Mouse (Mus musculus) common myeloid progenitor, adult 5-6 weeks (primary cell): ENCODE measurements around the gene Tpst2. TPM values are rescaled to one million over a fixed set of nuclear protein-coding genes. Genes with fewer than 3 reads are reported as not detected.
A peak's percentile ranks its signal among the peaks of the same experiment; 100 is the strongest.
"Not testable (repeated sequence)": the region's sequence is repeated elsewhere in the genome, so short reads cannot be mapped to it uniquely, and the experiment has no call there.

Experiments used
- ATAC-seq: replicated peaks from 2 replicates; pipeline ENCODE4 v1.8.0; 2016; ENCODE audit warnings: low read depth, mild to moderate bottlenecking, moderate TSS enrichment, inconsistent platforms; ENCODE audit not compliant: poor library complexity, severe bottlenecking
- total RNA-seq: library from RNA; stranded (forward); fragments of 200-1000, 187-1606 nt; gene quantifications from 2 replicates; pipeline ENCODE4 v1.2.3, GENCODE M21; 2017

The Tpst2 gene
- total RNA-seq, 1 experiment from 2014 or later, result 32.0 TPM

DNA sequence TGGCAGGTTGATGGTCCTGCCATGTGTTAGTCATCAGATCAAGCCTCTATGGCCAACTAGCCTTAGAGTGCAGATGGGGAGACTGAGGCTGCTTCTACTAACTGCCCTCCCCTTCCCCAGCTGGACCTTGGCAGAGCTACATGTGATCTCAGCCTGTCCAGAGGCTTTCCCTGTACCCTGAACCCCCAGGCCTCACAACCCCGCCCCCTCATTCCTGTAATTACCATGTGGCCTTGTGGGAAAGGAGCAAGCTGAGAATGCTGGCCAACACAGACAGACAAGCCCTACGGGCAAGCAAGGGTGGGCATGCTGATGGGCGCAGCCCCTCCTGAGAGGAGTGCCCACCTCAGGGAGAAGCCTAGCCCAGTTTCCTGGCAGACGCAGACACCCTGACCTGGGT lies 18.2 kb downstream of the Tpst2 start:
- ATAC-seq, result no peak

DNA sequence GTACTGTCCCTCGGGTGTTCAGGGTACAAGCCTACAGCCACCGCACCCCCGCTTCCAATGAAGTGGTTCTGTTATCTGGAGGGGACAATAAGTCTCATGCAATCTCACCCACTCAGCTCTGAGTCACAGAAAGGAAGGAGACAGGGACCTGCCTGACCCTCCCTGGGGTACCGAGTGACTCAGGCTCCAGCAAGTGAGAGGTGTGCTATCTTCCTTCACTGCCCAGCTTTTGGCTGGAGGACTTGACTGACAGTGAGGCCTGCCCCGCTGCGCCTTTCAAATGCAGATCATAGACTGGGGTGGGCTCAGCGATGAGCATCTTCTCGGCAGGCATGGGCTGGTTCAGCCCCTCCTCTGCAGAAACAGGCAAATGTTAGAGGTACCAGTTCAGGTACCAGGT lies 18.7 kb downstream of the Tpst2 start:
- ATAC-seq, result no peak

DNA sequence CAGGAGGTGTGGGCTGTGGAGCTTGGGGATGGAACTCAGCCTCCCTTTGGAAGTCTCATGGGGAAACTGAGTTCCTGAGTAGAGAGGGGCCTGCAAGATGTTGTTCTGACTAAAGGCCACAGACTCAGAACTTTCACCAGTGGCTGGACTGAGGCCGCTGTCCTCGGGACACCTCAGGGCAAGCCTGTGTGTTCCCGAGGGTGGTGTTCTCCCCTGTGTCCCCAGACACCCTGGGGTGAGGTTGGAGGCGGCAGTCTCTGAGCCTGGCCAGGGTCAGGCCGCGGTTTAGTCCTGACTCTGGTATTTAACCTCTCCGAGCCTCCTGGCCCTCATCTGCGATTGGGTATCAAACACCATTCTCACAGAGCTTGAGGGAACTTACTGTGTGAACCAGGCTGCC lies 19.1 kb downstream of the Tpst2 start:
- ATAC-seq, result no peak

DNA sequence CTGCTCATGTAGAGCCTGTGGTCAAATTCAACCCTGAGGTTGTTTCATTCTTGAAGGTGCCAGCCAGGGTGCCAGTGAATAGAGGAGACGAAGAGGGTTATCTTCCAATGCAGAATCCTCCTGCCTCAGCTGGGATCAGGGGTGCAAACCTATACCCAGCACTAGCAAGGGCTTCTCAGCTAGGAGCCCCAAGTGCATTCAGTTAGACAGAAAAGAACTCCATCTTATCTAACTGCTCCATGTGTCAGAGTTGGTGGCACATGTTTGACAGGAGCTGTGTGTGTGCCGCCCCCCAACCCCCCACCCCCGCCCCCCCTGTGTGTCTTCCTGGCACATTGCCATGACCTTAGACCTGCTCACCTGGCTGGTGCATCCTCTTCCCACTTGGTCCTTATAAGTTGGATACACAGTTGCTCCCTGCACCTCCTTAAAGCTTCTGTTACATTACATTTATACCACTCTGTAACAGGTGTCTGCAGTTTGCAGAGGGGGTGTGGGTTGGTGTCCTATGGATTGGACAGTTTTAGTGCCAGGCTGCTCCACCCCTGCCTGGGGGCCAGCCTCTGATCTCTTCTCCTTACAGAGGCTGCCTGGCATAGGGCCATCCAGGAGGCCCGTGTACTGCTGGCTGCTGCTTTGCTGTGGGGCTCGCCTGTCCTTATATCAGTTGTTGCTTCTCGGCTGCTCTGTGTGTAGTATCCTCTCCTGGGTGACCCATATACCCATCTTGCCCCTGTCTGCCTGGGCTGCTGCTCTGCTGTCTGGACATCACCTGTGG lies 20.1 kb downstream of the Tpst2 start:
- ATAC-seq, result peak; percentile 26

DNA sequence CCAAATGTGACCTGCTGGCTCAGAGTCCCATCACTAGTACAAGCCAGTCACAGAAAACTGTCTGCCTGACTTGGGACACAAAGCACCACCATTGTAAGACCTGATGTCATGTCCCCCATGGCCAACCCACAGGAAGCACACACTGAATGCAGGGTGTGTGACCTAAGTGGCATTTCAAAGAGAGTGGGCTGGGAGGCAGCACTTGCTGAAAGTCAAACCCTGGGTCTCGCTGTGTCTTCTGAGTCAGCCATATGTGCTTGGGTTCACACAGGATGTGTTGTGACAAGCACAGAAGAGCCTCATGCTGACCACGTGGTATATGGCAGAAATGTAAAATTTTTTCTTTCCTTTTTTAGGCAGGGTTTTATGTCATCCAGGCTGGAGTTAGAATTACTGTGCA lies 20.8 kb downstream of the Tpst2 start:
- ATAC-seq, result no peak

DNA sequence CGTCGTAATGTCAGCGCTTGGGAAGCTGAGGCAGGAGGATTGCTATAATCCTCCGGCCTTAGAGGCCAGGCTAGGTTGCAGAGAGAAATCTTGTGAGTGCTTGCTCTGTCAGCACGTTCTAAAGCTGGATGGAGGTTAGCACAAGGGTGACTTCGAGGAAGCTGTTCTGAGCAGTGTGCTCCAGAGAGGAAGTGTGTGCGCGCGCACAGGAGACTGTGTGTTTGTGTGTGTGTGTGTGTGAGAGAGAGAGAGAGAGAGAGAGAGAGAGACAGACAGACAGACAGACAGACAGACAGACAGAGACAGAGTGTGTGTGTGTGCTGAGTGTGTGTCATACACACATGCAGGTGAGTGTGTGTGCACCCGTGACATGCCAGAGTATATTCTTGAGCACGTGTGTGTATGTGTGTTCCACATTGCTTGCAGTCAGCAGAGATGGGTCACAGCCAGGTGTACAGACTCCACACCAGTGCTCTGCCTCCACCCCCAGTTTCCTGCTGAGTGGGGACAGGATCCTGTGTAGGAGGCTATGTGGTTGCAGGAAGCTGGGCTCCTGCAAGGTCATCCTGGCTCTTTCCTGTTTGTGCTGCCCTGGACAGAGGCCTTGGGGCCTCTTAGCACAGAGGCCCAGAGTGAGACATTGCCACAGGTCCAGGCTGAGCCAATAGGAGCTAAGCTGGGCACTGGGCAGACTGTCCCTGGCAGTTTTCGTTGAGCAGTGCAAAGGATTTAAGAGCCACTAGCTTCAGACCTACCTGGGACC lies 21.9 kb downstream of the Tpst2 start:
- peak; percentile 12; the same call in 1 of the 2 replicates for ATAC-seq

DNA sequence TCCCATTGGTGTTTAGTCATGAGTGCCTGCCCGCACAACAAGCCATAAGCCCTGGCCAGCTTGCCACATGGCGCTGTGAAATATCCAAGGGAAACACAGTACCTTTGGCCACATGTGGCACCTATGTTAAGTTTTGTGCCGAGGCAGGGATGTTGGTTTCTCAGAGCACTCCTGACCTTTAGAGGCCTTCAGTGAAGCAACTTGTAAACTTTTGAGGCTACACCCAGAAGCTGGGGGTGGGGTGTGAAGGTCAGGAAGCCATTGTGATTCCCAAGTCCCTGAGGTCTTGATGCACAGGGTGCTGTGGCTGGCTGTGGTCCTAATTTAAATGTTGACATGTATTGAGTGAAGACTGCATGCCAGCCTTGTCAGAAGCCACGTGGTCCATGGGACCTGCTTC lies 22.9 kb downstream of the Tpst2 start:
- ATAC-seq, result no peak

DNA sequence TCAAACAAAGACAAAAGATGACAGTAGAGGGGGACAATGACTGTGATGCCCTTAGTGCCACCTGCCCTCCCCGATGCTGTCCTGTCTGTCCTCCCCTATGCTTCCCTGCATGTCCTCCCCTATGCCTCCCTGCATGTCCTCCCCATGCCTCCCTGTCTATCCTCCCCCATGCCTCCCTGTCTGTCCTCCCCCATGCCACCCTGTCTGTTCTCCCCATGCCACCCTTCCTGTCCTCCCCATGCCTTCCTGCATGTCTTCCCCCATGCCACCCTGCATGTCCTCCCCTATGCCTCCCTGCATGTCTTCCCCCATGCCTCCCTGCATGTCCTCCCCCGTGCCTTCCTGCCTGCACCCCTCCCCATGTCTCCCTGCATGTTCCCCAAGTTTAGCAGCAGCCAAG lies 23.6 kb downstream of the Tpst2 start:
- no peak for ATAC-seq

DNA sequence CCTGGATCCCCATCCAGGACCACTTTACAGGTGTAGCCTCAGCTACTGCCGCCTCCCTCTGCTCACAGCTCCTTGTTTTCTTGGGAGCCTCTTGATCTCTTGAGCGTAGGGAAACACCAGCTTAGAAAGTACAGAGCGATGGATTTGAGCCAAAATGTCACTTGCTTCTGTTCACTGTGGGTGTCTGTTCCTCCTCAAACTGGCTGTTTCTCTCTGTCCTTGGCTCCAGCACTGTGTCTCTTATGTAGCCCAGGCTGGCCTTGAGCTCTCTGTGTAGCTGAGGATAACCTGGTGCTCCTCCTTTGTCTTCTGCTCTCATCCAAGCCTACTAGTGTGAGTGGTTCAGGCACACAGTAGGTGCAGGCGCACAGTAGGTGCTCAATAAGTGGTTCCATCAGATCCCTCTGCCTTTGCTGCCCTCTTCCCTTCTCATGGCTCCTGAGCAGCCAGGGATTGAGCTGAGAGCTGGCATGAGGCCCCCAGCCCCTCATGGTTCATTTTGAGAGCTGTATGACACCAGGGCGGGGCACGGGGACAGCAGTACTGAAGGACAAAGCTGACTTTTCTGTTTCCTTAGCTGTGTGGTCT lies 24.3 kb downstream of the Tpst2 start:
- no peak for ATAC-seq

DNA sequence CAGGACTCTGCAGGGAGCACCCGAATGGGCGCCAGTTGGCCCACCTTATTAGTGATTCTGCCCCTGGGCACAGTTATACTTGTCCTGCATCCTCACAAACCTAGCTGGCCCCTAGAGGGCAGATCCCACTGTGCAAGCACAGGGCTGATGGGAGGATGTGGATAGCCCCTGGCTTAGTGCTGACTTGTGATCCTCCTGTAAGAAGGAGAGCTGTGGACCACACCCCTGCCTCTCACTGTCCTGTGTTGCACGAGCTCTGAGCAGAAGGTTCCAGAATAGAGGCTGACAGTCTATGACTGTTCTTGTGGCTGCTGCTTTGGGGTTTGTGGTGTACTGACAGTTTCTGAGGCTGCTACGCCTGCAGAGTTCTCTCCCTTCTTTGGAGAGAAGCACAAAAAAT lies 25.2 kb downstream of the Tpst2 start:
- peak; percentile 27; the same call in 1 of the 2 replicates for ATAC-seq

DNA sequence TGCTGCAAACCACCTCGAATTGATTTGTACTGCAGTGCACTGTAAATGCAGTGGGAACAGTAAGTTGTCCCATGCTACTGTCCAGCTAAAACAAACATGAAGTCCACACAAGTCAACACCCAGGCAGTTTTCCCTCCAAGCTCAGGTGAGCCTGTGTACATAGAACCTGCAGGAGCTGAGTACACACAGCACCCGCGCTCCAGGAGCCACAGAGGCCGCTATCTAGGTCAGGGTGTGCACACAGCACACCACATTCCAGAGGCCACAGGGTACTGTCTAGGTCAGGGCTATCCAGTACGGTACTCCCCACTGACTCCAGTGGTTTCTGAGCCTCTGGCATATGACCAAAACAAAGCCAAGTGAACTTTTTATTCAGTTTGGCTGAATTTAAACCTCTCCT lies 25.8 kb downstream of the Tpst2 start:
- ATAC-seq, result no peak

DNA sequence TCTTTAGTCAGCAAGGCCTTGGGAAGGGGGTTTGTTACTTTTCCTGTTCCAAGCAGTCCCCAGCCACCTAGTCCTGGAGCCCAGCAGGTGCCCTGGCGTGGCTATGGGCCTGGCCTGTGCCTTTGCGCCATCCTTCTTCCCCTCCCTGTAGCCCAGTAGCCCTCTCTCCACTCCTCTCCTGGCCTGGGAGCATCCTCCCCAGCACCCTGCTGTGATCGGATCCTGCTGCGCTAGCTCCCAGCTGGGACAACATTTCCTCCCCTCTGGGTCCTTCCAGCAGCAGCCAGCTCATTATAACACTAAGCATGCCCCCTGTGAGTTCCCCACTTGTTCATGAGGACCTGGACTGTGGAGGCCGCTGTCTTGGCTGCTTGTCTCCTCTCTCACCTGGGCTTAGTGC lies 29.4 kb downstream of the Tpst2 start:
- no peak for ATAC-seq

DNA sequence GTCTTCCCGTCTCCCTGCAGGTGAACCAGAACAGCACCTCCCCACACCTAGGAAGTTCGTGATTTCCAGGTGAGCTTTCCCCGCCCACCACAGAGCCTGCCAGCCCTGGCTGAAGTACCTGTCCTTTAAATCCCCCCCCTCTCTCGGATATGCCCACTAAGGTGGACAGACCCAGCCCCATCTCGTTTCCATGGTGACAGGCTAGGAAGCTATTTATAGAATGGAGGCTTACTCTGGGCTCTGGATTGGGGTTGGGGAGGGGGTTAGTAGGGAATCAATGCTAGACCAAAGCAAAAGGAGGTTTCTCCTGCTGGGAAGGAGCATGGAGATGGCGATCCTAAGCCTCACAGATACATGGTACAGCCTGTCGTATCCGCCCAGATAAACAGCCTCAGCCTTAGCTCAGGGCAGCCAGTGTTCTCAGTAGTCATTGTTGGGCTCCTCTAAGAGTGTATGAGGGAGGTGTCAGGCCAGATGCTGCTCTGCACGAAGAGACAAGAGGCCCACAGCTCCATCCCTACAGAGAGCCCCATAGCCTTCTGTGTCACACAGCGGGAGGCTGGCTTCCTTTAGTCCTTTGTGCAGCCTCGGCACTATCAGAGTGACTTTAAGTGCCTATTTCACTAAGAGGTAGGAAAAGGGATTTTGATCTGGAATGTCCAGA lies 36.9 kb downstream of the Tpst2 start:
- ATAC-seq, result no peak

DNA sequence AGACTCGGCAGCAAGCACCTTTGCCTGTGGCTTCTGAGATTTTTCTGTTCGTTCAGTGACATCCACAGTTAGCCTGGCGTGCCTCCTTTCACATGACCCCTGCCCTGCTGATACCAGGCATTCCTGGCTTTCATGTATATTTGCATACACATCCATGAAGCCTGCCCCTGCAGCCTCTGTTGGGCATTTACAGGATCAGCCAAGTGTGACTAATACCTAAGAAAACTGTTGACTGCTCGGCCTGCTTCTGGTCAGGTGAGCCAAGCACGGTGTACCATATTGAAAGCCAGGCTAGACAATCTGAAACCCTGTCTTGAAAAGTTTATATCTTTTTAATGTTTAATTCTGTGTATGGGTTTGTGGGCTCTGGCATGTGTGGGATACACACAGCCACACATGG lies 40.0 kb downstream of the Tpst2 start:
- no peak for ATAC-seq

DNA sequence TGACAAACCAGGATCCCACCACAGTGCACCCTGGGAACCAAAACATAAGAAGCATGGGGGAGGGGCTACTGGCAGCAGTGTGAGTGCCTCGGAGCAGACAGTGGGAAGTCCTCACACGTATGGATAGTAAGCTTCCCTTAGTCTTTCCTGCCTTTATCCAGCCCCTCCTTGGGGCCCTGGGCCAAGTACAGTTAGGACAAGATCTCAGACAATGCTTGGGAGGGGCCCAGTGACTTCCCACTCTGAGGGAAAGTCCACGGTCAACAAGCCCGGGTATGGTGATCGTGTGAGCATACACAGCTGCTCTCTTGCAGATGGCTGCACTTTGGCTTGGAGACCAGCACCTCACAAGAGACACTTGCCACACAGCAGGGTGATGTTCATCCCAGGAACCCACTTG lies 40.8 kb downstream of the Tpst2 start:
- 0 out of 2 replicates have a peak, but pooled peaks have one; percentile 9 for ATAC-seq

DNA sequence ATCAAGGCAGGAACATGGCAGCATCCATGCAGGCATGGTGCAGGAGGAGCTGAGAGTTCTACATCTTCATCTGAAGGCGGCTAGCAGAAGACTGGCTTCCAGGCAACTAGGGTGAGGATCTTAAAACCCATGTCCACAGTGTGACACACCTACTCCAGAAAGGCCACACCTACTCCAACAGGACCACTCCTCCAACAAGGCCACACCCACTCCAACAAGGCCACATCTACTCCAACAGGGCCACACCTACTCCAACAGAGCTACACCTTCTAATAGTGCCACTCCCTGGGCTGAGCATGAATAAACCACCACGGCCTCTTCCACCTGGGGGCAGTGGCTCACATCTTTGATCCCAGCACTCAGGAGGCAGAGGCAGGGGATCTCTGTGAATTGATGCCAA lies 42.9 kb downstream of the Tpst2 start:
- ATAC-seq, result not testable (repeated sequence)

DNA sequence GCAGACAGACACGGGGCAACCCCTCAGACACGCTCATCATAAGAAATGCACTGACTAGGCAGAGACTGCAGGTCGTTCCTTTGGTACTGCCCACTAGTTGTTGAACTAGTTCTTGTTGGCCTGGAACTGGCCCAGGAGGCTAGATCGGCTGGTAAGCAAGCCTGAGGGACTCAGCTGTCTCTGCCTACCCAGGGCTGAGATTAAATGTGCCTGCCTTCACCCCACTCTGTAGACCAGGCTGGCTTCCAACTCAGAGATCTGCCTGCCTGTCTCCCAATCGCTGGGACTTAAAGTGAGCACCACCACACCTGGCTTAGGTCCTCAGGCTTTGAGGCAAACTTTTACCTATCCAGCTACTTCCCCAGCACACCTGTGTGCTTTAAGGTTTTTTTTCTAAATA lies 43.9 kb downstream of the Tpst2 start:
- ATAC-seq, result no peak

DNA sequence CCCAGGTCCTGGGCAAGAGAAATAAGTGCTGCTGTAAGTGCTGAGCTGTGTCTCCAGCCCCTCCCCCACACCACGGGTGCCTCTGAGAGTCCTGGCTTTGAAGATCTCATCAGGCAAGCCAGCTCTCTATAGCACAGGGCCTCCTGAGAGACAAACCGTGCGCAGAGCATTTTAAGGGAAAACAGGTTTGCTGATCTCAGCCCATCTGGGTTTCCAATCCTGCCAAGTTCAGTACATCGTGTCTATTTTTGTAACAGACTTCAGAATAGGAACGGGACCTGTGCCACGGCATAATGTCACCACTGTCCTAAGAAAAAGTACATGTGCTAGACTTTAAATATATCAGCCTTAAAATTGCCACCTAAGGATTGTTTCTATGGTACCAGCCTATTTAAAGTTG lies 44.4 kb downstream of the Tpst2 start:
- ATAC-seq, result no peak

DNA sequence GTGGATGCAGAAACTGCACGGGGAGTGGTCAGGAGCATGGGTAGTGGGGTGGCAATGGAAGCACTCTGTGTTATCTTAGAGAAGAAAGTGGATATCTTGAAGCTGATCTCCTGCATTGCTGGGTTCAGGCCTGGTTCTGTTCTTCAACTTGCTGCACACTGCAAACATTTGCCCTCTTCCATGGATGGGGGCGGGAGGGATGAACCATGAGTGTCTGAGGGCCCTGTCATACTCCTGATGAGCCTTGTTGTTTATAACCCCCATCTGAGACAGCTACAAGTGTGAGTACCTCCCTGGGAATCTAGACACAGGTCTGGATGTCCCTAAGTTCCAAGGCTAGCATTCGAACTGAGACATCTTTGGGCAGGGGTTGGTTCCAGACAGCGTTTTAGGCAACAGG lies 44.9 kb downstream of the Tpst2 start:
- no peak for ATAC-seq

DNA sequence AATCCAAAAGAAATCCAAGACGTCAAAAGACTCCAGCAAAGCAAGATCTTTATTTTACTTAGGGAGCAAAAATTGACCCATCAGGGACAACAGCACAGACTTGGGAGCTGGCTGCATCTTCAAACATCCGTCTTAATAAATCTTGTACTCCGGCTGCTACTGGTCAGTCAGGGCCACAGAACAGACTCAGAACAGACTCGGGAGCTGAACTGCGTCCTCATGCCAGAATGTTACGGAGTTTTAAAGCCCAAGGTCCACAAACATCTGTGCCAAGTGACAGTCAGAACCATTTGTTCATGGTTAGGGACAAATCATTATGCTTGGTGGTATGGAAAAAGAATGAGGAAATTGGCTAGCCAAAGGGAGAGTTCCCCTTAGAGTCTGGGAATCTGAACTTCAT lies 46.8 kb downstream of the Tpst2 start:
- ATAC-seq, result no peak
